Mouse (Mus musculus): ENCODE data around the gene H2-Ab1. TPM values are rescaled to one million over a fixed set of nuclear protein-coding genes. Genes with fewer than 3 reads are reported as not detected.

Gene H2-Ab1
- polyA plus RNA-seq, 1 experiment from 2014 or later = 18.1 TPM

DNA sequence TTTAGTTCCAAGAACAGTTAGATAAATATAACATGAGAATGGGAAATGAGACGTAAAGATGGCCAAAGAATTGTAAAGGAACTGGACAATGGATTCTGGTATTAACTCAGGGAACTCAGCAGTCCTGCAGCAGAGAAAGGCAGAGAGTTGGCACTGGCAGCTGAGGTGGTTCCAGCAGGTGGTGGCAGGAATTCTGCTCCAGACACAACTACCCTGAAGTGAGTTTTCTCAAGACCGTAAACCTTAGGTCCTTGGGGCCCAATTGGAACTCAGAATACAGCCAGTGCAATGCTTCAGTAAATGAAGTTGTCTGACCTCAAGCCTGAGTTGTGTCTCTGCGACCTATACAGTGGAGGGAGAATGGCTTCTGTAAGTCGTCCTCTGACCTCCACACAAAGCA is 36.8 kb downstream of the H2-Ab1 start:
- Histone ChIP-seq H3K4me2 (ENCODE audit: low read depth, low read length) (no peak overlapping the region), H3K4me3 (replicated peaks; ENCODE audit: low read length) (no peak overlapping the region), H3K4me1 (ENCODE audit: control insufficient read depth, insufficient read depth, low read length) (no peaks in the 10 kb centered on the region; the same call in 1 of the 2 replicates), H3K9ac (ENCODE audit: low read length) (no peak overlapping the region), H3K9me3 (replicated peaks; ENCODE audit: control insufficient read depth, low read length) (no peaks in the 10 kb centered on the region), H3K27me3 (ENCODE audit: control insufficient read depth, insufficient read depth, low read length) (no peaks in the 10 kb centered on the region), H3K27ac (ENCODE audit: low read length) (no peak overlapping the region), H3K36me3 (ENCODE audit: control insufficient read depth, insufficient read depth, low read length) (no peaks in the 10 kb centered on the region)
- no peak for ATAC-seq (ENCODE audit: insufficient read depth, low FRiP score)
- WGBS = 62% methylated on average over 4 of the region's 4 CpGs

DNA sequence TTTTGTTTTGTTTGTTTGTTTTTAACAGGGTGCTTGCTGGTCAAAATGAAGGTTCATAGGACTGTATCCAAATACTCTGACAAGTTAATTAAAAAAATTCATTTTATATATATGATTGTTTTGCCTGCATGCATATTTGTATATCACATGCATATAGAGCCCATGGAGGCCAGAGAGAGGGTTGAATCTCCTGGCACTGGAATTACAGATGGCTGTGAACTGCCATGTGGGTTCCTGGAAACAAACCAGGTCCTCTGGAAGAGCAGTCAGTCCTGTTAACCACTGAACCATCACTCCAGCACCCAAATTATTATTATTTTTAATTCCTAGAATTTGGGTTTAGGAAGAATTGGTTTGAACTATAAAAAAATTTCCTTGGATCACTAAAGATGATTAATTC is 37.8 kb downstream of the H2-Ab1 start:
- H3K9me3 ChIP-seq (replicated peaks; ENCODE audit: control insufficient read depth, low read length) = no peaks in the 10 kb centered on the region
- no peak for ATAC-seq (ENCODE audit: insufficient read depth, low FRiP score)

DNA sequence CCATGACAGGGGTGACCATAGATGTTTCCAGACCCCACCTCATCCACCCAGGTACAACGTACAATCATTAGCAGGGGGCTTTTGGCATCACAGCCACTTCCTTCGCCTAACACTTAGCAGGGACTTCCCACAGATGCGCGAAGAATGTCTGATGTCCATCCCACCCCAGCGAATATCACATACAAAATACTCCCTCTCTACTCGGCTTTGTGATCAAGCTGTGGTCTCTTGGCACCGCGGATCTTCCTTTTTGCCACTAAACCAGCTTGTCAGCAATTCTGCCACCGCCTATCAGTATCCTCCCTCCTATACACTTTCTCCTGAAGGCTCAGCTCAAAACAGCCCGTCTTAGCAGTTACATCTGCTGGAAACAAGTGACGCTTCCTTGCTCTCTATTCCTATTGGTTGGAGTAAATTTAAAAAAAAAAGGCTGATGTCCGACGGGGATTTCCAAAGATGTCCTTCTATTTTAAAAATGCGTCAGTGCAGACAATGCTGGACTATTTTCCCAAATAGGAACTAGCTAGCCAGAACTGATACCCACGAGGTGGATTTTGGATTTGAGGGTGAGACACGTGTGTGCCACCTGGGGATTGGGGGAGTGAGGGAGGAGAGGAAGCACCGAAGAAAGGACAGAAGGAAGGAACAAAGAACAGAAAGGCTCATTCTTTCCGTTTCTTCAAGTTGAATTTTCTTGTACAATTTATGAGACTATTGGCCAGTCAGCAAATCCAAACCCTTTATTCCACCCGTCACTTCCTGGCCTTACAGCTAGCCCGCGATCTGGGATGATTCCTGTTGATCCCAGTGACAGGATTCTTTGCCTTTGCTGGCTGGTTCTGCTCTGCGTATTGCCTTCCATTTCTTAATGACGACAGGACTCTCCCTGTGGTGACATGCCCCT is 38.7 kb downstream of the H2-Ab1 start:
- 25% methylated on average over 23 of the region's 23 CpGs for WGBS
- 0 out of 2 replicates have a peak, but pooled peaks have one; percentile 56 for ATAC-seq (ENCODE audit: insufficient read depth, low FRiP score)

More for the DNA sequence above, 37.8 kb downstream of the H2-Ab1 start:
- no peaks in the 10 kb centered on the region for H3K36me3 ChIP-seq (ENCODE audit: control insufficient read depth, insufficient read depth, low read length)
- H3K27ac ChIP-seq (ENCODE audit: low read length) = no peak overlapping the region
- no peaks in the 10 kb centered on the region; the same call in 1 of the 2 replicates for H3K4me1 ChIP-seq (ENCODE audit: control insufficient read depth, insufficient read depth, low read length)
- H3K27me3 ChIP-seq (ENCODE audit: control insufficient read depth, insufficient read depth, low read length) = no peaks in the 10 kb centered on the region
- no peak overlapping the region for H3K4me2 ChIP-seq (ENCODE audit: low read depth, low read length)
- no peak overlapping the region for H3K9ac ChIP-seq (ENCODE audit: low read length)
- no peak overlapping the region for H3K4me3 ChIP-seq (replicated peaks; ENCODE audit: low read length)

DNA sequence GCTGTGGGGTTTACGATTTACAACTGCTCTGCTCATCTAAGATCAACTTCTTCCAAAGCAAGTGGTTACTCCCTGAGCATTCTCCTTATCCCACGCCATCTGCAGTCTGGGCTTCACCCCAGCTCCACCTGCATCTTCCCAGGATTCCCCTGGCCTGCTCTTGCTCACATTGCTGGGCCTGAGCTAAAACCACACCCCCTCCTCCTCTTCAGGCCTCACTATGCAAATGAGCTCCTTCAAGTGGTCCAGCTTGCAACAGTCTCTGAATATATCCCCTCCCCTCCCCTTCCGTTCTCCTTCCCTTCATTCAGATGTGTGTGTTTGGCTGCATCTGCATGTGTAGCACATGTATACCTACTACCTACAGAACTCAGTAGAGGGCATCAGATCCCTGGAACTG is 41.9 kb downstream of the H2-Ab1 start:
- Histone ChIP-seq H3K9ac (ENCODE audit: low read length) (no peak overlapping the region), H3K27ac (ENCODE audit: low read length) (no peak overlapping the region), H3K4me3 (replicated peaks; ENCODE audit: low read length) (no peak overlapping the region), H3K27me3 (ENCODE audit: control insufficient read depth, insufficient read depth, low read length) (no peaks in the 10 kb centered on the region), H3K4me2 (ENCODE audit: low read depth, low read length) (no peak overlapping the region), H3K36me3 (ENCODE audit: control insufficient read depth, insufficient read depth, low read length) (no peaks in the 10 kb centered on the region), H3K4me1 (ENCODE audit: control insufficient read depth, insufficient read depth, low read length) (no peaks in the 10 kb centered on the region), H3K9me3 (replicated peaks; ENCODE audit: control insufficient read depth, low read length) (no peaks in the 10 kb centered on the region)
- no peak for ATAC-seq (ENCODE audit: insufficient read depth, low FRiP score)
- 65% methylated on average over 3 of the region's 3 CpGs for WGBS

More for the DNA sequence above, 38.7 kb downstream of the H2-Ab1 start:
- Histone ChIP-seq H3K4me3 (replicated peaks; ENCODE audit: low read length) (peak overlapping the region; percentile 38), H3K4me2 (ENCODE audit: low read depth, low read length) (peak overlapping the region; percentile 61), H3K27me3 (ENCODE audit: control insufficient read depth, insufficient read depth, low read length) (no peaks in the 10 kb centered on the region), H3K9ac (ENCODE audit: low read length) (peak overlapping the region; percentile 43; the same call in 1 of the 2 replicates), H3K36me3 (ENCODE audit: control insufficient read depth, insufficient read depth, low read length) (no peaks in the 10 kb centered on the region), H3K4me1 (ENCODE audit: control insufficient read depth, insufficient read depth, low read length) (no peaks in the 10 kb centered on the region; the same call in 1 of the 2 replicates), H3K9me3 (replicated peaks; ENCODE audit: control insufficient read depth, low read length) (no peaks in the 10 kb centered on the region), H3K27ac (ENCODE audit: low read length) (no peak overlapping the region)

DNA sequence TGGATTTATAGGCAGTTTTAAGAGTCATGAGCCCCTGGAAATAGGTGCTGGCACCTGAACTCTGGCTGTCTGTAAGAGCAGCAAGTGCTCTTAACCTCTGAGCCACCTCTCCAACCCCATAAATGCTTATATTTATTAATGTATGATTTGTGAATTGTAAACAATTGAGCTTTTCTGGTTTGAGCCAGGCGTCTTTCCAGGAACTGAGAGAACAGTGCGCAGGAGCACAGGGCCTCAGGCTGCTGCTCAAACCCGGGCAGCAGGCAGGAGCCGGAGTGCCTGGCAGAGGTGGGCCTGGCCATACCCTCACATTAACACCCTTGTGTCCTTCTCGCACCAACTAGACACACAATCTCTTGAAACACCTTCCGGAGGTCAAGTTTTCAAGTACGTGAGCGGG is 42.6 kb downstream of the H2-Ab1 start:
- Histone ChIP-seq H3K4me1 (ENCODE audit: control insufficient read depth, insufficient read depth, low read length) (no peaks in the 10 kb centered on the region), H3K9ac (ENCODE audit: low read length) (no peak overlapping the region), H3K27me3 (ENCODE audit: control insufficient read depth, insufficient read depth, low read length) (no peaks in the 10 kb centered on the region), H3K4me2 (ENCODE audit: low read depth, low read length) (no peak overlapping the region), H3K4me3 (replicated peaks; ENCODE audit: low read length) (no peak overlapping the region), H3K36me3 (ENCODE audit: control insufficient read depth, insufficient read depth, low read length) (no peaks in the 10 kb centered on the region), H3K27ac (ENCODE audit: low read length) (no peak overlapping the region), H3K9me3 (replicated peaks; ENCODE audit: control insufficient read depth, low read length) (no peaks in the 10 kb centered on the region)
- no peak for ATAC-seq (ENCODE audit: insufficient read depth, low FRiP score)
- WGBS = 78% methylated on average over 8 of the region's 8 CpGs

DNA sequence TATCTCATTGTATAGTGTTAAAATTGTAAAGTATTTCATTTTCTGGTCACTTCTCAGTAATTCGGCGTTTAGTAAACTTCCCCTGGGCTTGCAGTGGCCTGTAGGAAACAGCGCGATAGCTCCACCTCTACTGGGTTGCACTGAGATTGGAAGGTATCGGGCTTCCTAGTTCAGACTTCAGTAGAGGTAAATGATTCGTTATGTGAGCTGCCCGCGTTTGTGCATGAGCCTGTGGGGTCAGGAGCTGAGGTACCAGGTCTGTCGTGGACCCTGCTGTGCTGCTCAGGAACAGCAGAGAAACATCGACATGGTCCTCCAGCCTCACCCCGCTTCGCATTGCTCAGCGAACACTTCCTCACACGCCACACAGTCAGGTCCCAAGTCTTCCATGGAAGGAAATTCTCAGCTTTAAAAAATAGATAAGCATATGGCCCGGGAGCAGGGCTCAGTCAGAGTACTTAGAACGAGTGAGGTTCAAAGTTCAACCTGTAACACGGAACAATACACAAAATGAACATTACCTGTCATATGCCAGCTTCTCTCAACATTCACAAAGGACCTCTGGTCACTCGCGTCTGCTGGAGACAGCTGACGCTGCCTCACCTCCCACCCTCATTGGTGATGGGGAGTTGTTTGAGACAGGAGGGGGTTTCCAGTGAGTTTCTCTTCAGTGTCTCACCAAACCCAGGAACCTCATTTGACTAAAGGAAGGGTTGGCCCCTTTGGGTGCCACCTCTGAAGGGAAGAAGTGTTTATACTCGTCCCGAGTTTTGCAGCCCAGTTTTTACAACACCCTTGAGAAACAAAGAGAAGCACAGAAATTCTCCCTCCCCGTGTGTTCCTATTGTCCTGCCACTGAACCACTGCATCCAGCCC is 43.4 kb downstream of the H2-Ab1 start:
- no peak overlapping the region for H3K9ac ChIP-seq (ENCODE audit: low read length)
- H3K27me3 ChIP-seq (ENCODE audit: control insufficient read depth, insufficient read depth, low read length) = no peaks in the 10 kb centered on the region
- 65% methylated on average over 23 of the region's 23 CpGs for WGBS
- H3K9me3 ChIP-seq (replicated peaks; ENCODE audit: control insufficient read depth, low read length) = no peaks in the 10 kb centered on the region
- no peaks in the 10 kb centered on the region for H3K4me1 ChIP-seq (ENCODE audit: control insufficient read depth, insufficient read depth, low read length)
- H3K4me2 ChIP-seq (ENCODE audit: low read depth, low read length) = no peak overlapping the region
- H3K36me3 ChIP-seq (ENCODE audit: control insufficient read depth, insufficient read depth, low read length) = no peaks in the 10 kb centered on the region
- no peak for ATAC-seq (ENCODE audit: insufficient read depth, low FRiP score)
- no peak overlapping the region for H3K27ac ChIP-seq (ENCODE audit: low read length)
- H3K4me3 ChIP-seq (replicated peaks; ENCODE audit: low read length) = no peak overlapping the region

DNA sequence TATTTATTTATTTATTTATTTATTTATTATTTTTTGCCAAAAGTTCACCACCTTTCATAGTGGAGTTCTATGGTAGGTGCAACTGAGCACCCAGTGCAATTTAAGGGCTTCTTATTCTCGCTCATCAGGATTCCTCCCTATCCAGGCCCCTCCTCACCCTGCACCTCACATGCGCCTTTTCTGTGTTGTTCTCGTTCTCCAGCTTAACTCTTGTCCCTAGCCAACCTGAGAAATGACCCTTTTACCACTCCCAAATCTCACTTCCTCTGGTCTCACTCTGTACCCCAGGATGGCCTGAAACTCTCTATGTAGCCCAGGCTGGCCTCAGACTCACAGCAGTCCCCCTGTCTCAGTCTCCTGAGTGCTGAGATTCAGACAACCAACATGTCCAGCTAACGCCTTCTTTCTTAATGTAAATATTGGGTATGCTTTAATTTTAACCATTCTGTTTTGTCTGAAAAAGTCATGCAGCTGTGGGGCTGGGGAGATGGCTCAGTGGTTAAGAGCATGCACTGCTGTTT is 44.2 kb downstream of the H2-Ab1 start:
- no peaks in the 10 kb centered on the region for H3K9me3 ChIP-seq (replicated peaks; ENCODE audit: control insufficient read depth, low read length)
- no peak overlapping the region for H3K4me2 ChIP-seq (ENCODE audit: low read depth, low read length)
- H3K9ac ChIP-seq (ENCODE audit: low read length) = no peak overlapping the region
- no peaks in the 10 kb centered on the region for H3K27me3 ChIP-seq (ENCODE audit: control insufficient read depth, insufficient read depth, low read length)
- no peak for ATAC-seq (ENCODE audit: insufficient read depth, low FRiP score)
- H3K36me3 ChIP-seq (ENCODE audit: control insufficient read depth, insufficient read depth, low read length) = no peaks in the 10 kb centered on the region
- no peak overlapping the region for H3K27ac ChIP-seq (ENCODE audit: low read length)
- 82% methylated on average over 4 of the region's 4 CpGs for WGBS
- H3K4me1 ChIP-seq (ENCODE audit: control insufficient read depth, insufficient read depth, low read length) = no peaks in the 10 kb centered on the region
- no peak overlapping the region for H3K4me3 ChIP-seq (replicated peaks; ENCODE audit: low read length)

DNA sequence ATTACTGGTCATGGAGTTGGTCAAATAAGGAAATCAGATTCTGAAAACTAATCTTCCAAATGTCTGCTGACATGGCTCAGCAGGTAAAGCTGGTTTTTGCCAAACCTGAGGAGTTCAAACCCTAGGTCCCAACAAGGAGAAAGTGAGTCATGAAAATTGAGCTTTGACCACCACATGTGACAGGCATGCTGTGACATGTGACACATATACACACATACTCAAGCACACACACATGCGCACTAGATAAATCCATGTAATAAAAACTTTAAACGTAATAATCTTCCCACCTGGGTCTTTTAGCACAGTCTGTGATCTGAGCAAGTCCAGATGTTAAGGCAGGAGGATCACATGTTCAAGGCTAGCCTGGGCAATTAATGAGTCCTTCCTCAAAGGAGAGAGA is 46.3 kb downstream of the H2-Ab1 start:
- 80% methylated on average over 2 of the region's 2 CpGs for WGBS
- H3K9ac ChIP-seq (ENCODE audit: low read length) = no peak overlapping the region
- no peak overlapping the region for H3K4me2 ChIP-seq (ENCODE audit: low read depth, low read length)
- no peaks in the 10 kb centered on the region for H3K27me3 ChIP-seq (ENCODE audit: control insufficient read depth, insufficient read depth, low read length)
- ATAC-seq (ENCODE audit: insufficient read depth, low FRiP score) = no peak
- H3K9me3 ChIP-seq (replicated peaks; ENCODE audit: control insufficient read depth, low read length) = no peaks in the 10 kb centered on the region
- no peak overlapping the region for H3K27ac ChIP-seq (ENCODE audit: low read length)
- no peak overlapping the region for H3K4me3 ChIP-seq (replicated peaks; ENCODE audit: low read length)
- no peaks in the 10 kb centered on the region for H3K36me3 ChIP-seq (ENCODE audit: control insufficient read depth, insufficient read depth, low read length)
- H3K4me1 ChIP-seq (ENCODE audit: control insufficient read depth, insufficient read depth, low read length) = no peaks in the 10 kb centered on the region

DNA sequence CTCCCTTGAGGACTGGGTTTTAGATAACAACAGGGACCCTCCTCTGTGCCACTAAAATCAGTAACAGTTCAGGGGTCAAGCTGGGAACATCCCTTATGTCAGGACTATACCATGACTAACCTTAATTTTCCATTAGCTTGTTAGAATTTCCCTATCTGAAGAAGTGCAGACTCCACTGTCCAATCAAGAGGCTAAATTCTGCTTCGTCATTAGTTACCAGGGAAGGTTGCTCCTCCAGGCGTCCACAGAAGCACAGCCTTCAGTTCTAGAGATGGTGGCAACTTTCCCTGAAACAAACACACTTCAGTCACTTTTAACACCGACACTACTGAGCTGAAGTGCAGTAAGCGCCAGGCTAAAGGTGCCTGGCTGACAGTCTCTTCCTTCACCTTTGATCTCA is 47.3 kb downstream of the H2-Ab1 start:
- Histone ChIP-seq H3K4me1 (ENCODE audit: control insufficient read depth, insufficient read depth, low read length) (no peaks in the 10 kb centered on the region), H3K9ac (ENCODE audit: low read length) (no peak overlapping the region), H3K36me3 (ENCODE audit: control insufficient read depth, insufficient read depth, low read length) (no peaks in the 10 kb centered on the region), H3K27ac (ENCODE audit: low read length) (no peak overlapping the region), H3K27me3 (ENCODE audit: control insufficient read depth, insufficient read depth, low read length) (no peaks in the 10 kb centered on the region), H3K9me3 (replicated peaks; ENCODE audit: control insufficient read depth, low read length) (no peaks in the 10 kb centered on the region), H3K4me2 (ENCODE audit: low read depth, low read length) (no peak overlapping the region), H3K4me3 (replicated peaks; ENCODE audit: low read length) (no peak overlapping the region)
- 15% methylated on average over 4 of the region's 4 CpGs for WGBS
- ATAC-seq (ENCODE audit: insufficient read depth, low FRiP score) = no peak; the same call in 1 of the 2 replicates

All from stomach, embryonic 16.5 days (tissue).